1 mouse cellular context compared by ENCODE assay signal in the genomic region with DNA sequence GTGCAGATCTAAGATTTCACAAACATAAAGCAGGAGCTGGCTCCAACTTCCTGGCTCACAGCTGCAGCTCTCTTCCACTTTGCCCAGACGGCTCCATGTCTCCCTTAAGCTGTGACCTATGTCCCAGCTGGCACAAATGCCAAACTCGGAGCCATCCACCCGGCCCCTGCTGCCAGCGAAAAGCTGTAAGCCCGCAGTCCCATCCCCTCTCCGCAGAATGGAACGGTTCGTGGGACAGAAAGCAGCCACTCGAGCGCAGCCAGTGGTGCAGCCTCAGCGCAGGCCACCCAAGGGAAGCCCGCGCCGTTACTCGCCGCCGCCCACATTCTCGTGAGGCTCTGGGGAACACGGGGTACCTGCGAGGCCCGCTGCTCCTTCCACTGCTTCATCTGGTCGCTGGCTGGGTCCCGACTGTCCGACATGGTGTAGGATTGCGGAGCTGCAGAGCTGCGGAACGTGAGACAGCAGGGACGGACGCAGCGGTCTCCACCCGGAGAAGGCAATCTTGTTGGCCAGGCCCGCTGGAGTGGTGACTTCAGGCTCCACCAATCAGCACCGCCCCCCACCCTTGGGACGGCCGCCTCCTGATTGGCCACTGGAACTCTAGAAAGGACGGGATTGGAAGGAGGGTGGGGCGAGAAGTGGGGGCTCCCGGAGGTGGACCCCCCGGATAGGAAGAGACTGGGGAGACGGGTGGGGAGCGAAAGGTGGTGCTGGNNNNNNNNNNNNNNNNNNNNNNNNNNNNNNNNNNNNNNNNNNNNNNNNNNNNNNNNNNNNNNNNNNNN.
A peak's percentile ranks its signal among the peaks of the same experiment; 100 is the strongest.
TF ChIP-seq lines count a peak whose summit lies in the region.

A gene (minus strand): TSS at position 544 of the 785 bp plus-strand sequence.

TF ChIP-seq in CH12.LX, 34 proteins besides CTCF, POLR2A, EP300 and RAD21 (continued from another document):
- TF ChIP-seq NELFE (IDR thresholded peaks at IDR 0.05; ENCODE audit: low read depth, low read length) (peak; percentile 90), USF1 (IDR thresholded peaks at IDR 0.05; ENCODE audit: low read depth, low read length) (no peak), GABPA (IDR thresholded peaks at IDR 0.05; ENCODE audit: insufficient replicate concordance, low read depth, low read length) (no peak), MEF2A (IDR thresholded peaks at IDR 0.05; ENCODE audit: borderline replicate concordance, low read depth, low read length) (no peak), SIN3A (IDR thresholded peaks at IDR 0.05; ENCODE audit: low read length) (peak; percentile 69), IRF4 (IDR thresholded peaks at IDR 0.05; ENCODE audit: low read depth, low read length) (no peak), ELF1 (IDR thresholded peaks at IDR 0.05; ENCODE audit: low read depth, low read length) (peak; percentile 62), USF2 (conservative IDR thresholded peaks at IDR 0.05; ENCODE audit: low read depth, low read length) (no peak), MXI1 (IDR thresholded peaks at IDR 0.05; ENCODE audit: low read depth, low read length) (peak; percentile 57; the same call in 1 of the 2 replicates), MAX (IDR thresholded peaks at IDR 0.05; ENCODE audit: low read length) (no peak), HCFC1 (IDR thresholded peaks at IDR 0.05; ENCODE audit: low read depth, low read length) (peak; percentile 40), ZKSCAN1 (IDR thresholded peaks at IDR 0.05; ENCODE audit: borderline replicate concordance, low read depth, low read length) (no peak), CHD1 (IDR thresholded peaks at IDR 0.05; ENCODE audit: low read depth, low read length) (peak; percentile 10; the same call in 1 of the 2 replicates), TCF12 (IDR thresholded peaks at IDR 0.05; ENCODE audit: low read depth, low read length) (peak; percentile 61; the same call in 1 of the 2 replicates), UBTF (IDR thresholded peaks at IDR 0.05; ENCODE audit: low read depth, low read length) (no peak), JUND (conservative IDR thresholded peaks at IDR 0.05; ENCODE audit: low read depth, low read length) (no peak)
